Mouse (Mus musculus) right cerebral cortex, postnatal 10 days (tissue): ENCODE measurements at regions not wholly inside any gene's neighbourhood (a gene's known extent, or its start where the extent isn't known, plus 50 kb on each side); places are given as distances from the start of the nearest gene placed in this dataset.
A peak's percentile ranks its signal among the peaks of the same experiment; 100 is the strongest.
"Not testable (repeated sequence)": the region's sequence is repeated elsewhere in the genome, so short reads cannot be mapped to it uniquely, and the experiment has no call there.

ENCODE experiments used
- DNase-seq, 2 experiments: peaks; one replicate each; pipeline ENCODE4 v3.0.0; 2021; ENCODE audit warnings: low spot score in 2 of 2

DNA sequence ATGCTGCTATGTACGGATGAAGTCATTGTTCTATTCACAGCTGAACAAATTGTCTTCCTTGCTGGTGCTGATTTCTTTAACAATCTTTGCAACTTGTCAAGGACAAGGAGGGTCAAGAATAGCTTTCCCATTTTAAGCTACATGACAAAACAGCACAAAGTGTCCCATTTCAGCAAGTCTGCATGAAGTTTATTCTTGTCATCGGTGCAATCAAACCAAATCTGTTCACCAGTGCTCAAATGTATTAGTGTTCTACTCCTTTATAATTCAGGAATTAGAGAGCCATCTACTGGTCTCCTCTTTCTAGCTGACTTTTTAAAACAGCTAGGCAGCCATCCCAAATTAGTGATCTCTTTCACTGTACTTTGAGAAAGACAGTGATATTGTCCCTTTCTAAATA is 1040.8 kb downstream of the Galc start:
- peak in 1 of 2 experiments; percentile 49 for DNase-seq

DNA sequence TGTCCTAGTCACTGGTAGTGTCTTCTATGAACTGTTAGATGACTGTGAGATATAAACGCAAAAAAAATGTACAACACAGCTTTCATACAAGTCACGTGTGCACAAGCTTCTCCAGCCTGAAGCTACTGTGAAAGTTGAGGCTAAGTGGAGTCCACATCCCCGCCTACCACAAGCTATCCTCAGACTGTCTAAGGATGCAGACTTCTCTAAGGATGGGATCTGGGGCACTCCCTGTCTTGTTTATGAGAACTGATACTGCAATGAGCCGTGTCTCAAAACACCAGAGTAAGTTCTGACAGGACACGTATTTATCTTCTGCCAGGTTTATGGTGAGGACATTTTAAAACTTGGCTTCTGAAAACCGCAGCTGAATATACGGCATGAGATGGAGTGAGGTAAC is 1041.7 kb downstream of the Galc start:
- DNase-seq: peak in 1 of 2 experiments; percentile 21

DNA sequence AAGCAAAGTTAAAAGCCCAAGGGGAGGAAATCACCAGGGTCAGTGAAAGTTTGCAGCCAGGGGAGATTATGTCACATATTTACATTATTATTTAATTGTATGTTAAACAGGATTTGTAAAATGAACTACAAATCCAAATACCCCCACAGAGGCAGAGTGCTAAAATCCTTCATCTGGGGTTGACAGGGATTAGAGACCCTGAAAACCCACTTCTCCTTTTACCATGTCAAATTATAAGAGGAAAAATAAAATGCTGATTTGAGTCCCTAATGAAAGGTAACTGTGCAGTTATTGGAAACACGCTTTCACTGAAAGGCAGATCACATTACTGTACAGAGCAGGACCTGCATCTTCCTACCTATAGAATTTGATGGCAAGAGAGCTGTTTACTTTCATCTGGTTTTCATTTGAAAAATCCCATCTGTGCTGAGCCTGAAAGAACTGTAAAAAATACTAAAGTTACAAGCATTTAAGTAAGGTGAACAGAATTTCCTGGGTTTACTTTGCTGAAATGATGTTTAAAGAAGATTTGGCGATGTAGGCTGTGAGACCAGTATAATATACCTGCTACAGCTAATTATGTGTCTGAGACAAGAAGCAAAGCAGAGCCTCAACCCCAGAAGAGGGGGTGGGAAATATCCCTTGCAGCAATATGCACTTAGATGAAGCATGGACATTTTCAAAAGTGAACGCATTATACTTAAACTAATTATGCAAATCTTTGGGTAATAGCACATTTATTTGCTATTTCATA is 1055.4 kb downstream of the Galc start:
- DNase-seq: no peak

DNA sequence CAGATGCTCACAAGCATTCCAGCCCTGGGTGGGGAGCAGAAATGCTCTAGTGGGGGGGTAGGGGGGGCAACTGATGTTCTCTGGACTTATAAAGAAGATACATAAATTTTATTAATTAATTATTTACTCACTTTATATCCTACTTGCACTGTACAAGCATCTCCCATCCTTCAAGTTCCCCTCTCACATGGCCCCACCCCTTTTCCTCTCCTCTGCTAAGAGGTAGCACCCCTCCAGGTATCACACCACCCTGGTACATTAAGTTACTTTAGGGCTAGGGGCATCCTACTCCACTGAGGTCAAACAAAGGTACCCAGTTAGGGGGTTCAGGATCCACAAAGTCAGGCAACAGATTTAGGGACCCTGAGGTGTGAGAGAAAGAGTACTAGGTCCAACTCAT is 1097.4 kb downstream of the Galc start:
- no peak for DNase-seq

DNA sequence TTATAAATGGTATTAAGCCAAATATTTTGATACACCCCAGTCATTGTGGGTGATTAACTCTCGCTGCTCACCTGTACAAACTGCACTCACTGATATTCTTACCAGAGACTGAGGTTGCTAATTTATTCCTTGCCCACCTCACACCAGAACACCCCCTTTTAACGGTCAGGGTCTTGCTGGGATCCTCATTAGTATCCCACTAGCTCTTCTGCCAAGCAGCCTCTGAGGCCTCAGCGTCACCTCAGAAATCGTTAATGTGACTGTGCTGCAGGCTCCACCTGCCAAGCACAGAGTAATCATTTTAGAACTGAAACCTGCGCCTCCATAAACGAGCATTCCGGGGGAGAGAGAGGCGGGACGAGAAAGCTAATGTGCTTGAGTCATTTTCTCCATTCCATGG is 1097.8 kb downstream of the Galc start:
- no peak for DNase-seq

DNA sequence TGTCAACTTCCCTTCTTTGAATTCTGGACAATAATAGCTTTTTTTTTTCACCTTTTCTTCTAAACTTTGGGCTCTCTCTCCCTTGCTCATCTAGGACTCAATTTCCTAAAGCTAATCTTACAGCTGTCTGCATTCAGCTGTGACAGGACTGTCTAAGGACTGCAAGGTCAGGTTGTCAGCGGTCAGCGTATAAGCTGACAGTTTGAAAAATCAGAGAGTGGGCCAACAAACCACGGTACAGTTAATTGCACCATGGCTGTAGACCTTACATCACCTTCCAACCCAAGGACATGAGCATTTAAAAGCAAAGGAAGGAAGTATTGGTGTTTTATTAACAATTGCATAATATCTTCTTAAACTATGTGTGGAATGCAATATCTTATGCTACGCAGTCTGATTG is 1100.9 kb downstream of the Galc start:
- DNase-seq: no peak

DNA sequence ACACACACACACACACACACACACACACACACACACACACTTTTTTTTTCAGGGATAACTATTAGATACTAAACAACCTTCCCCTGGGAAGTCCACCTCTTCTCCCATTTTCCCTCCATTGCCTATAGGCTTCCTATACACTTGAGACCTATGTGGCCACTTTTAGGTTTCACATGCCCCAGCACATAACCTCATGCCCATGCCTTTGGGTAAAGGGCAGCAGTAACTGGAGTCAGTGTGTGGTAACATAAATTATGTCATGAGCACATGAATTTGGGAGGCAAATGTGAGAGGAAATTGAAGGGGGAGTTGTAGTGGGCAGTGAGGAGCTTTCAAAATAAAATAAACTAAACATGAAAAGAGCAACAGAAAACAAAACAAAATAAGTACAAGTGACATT is 1101.5 kb downstream of the Galc start:
- no peak for DNase-seq

DNA sequence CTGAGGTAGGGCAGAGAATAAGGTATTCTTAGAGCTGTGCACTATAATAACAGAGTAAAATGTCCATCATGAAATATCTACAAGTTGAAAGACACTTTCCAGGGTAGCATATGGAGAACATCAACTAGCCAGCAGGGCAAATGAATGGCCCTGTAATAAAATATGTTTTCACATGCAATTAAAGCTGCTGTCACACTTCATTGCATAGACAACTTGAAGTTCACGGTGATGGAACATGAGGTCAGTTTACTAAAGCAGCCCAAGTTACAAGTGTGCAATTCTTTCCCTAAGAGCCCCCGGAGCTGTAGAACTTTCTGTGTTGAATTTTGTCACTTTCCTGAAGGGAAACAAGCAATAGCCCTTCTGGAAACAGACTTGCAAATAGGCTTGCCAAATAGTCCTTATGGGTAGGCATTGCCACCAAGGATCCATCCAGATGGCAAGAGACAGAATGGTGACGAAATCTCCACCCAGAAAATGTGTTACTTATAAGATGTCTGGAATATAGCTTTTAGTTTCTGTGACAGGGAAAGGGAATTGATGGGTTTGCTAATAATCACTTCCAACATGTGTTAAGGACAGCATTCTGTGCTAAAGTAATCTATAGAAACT is 1102.7 kb downstream of the Galc start:
- DNase-seq: peak in 1 of 2 experiments; percentile 38

DNA sequence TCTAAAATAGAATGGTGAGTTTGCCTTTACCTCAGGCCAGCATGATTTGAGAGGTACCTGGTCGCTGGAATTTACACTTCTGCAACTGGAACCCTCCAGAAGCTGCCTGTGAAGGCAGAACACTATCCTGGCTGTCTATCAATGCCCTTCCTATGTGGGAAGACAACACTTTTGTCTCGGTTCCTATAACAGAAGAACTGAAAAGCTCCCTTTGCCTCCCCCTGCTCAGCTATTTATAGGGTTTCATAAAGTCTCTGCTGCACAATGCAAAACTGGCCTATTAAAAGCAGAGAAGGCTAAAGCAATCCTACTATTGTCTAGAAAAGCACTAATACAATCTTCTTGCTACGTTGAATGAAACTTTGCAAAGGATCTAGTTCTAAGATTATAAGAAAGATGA is 1116.5 kb downstream of the Galc start:
- DNase-seq: no peak

DNA sequence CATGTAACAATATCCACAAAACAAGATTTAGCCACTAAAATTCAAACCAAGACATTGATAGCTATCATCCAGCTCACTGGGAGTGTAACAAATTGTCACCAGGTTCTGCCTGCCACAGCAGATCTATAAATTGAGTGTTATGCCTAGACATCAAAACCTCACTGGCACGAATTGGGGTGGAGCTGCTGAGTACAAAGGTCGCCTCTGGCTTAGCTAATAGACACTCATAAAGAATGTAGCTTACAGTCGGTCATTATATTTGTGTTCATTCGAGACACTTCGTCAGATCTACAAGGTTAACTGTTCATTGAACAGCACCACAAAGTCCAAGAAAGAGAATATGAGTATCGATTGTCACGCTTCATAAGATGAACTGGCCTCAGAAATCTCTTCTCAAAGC is 1121.3 kb downstream of the Galc start:
- no peak for DNase-seq

DNA sequence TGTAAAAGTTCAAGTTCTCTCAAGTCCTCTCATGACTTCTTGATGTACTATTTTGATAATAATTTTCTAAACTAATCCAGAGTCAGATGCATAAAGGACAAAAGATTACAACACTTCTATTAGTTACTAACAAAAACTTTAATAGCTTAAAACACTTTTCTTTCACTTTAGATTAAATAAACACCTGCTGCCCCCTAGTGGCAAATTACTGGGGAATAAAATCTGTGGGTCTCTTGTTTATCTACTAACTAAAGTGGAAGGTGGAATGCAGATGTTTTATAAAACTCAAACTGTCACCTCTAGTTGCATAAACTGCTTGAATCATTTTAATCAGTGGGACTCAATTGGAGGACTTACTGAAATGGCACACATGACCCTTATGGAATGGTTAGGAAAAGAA is 1129.0 kb downstream of the Galc start:
- peak; percentile 25 to 30 for DNase-seq

DNA sequence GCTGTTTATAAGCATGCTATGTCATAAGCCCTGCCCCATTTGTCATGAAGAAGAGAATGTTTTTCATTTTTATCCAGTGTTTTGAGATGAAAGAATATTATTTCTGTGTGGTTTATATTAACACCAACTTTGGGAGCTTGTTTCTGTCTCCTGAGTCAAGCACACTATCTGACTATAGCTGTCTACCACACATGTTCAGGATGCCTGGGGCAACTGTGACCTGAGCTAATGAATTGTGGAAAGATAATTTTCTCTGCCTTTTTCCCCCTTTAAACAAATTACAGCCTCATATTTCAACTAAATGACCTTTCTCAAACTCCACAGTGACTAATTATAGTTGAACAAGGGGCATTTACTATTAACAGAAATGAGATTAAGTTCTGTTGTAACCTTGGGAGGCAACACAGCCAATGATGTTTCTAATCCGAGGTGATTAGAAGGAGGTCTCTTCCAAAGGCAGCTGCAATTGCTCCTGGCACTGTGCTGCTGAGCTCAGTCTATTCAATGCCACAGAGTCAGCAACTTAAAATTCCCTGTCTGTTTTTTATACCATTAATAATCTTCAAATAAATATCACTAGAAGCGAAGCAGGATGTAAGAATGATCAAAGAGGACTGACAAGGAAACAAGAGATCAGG is 1168.6 kb downstream of the Galc start:
- DNase-seq: no peak

DNA sequence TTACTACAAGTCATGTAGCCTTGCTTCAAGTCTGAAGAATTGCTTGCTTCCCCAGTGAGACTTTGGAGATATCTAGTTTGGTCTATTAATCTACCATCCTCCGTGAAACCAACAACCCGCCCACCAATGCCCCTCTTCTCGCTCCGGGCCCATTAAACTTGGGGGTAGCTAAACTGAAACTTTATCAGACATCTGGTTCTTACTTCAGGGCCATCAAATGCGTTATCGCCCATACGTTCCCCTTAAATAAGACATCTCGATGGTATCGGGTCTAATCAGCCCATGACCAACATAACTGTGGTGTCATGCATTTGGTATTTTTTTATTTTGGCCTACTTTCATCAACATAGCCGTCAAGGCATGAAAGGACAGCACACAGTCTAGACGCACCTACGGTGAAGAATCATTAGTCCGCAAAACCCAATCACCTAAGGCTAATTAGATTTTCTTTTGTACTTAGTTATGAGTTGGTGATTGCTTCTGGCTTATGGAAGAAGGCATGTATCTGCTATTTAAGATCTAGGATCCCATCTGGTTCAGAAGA is 1197.8 kb downstream of the Galc start:
- DNase-seq: not testable (repeated sequence)

DNA sequence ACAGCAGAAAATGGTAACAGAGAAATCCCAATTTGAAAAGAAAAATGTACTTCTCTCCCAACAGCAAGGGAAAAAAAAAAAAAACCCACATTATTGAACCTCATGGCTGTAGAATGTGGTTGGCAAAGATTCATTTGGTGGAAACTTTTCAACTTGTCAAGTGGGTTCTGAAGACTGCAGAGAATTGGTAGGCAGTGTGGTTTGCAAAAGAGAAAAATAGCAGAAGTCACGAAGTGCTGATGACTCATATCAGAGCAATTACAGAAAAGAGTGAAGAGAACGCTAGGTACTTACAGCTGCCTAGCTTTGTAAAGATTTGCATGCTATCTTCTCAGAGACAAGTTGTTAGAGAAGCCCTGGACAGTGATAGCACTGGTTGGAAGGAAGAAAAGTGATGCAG is 1211.6 kb downstream of the Galc start:
- no peak for DNase-seq
